ENCODE assay signal across 22 mouse cellular contexts in genomic region chr9:24341321-24341720, GRCm38 (mm10).
DNase-seq lines count a peak whose midpoint lies in the region; ATAC-seq lines count a peak whose summit lies in the region.
"Had no signal": no experiment of that assay in that cellular context is flagged by ENCODE, and none has a peak within 500 bp of the region (broad histone marks: within the 10 kb centered on the region; RNA-seq: fewer than 3 reads in every experiment).

No protein-coding gene starts in this region.

- DNase-seq in frontal cortex, adult 2 months (ENCODE audit: extremely low spot score in 1 of 2, low spot score in 1 of 2), result peak; percentile 24 to 27
- no peak for DNase-seq in frontal cortex, postnatal 36 days (ENCODE audit: low spot score in 2 of 2)
- DNase-seq in left cerebral cortex, adult 9 months (ENCODE audit: low spot score in 2 of 2), result peak; percentile 33 to 53
- DNase-seq in left cerebral cortex, postnatal 25 days (ENCODE audit: low spot score in 2 of 2), result no peak
- DNase-seq in Muller cell, postnatal 12 days (ENCODE audit: inconsistent ontology term), result peak; percentile 75
- DNase-seq in ZHBTc4 (ENCODE audit: low read depth, low spot score), result peak; percentile 58
- no peak for DNase-seq in adrenal gland, adult 18-20 months (ENCODE audit: low spot score in 2 of 2)
- DNase-seq: adrenal gland, postnatal 10 days; cerebellum, postnatal 14 days; embryo, embryonic 11 days; gastrocnemius, postnatal 25 days; heart, adult 18-20 months; heart, postnatal 14 days; kidney, adult 2 months; liver, embryonic 13.5 days; lung, embryonic 14.5 days; thymus, postnatal 25 days had no signal

- no peak for ATAC-seq in CD4-positive, CD25-positive, alpha-beta regulatory T cell, adult 4 months
- ATAC-seq: activated CD4-positive, CD25-positive, alpha-beta regulatory T cell, adult 4 months; forebrain, embryonic 14.5 days; inflammation-experienced regulatory T-cells, adult 6 months; Patski had no signal

- intact Hi-C loops in left cerebral cortex, postnatal 25 days (cut with DNase I), result no loop called here

Comparison
In these comparisons a context has a peak if more than half of its experiments do, and no peak if none do; other contexts are left out.
1. DNase-seq: peak in frontal cortex, adult 2 months (2 of 2), left cerebral cortex, adult 9 months (2 of 2), Muller cell, postnatal 12 days (single experiment) and ZHBTc4 (single experiment); none in frontal cortex, postnatal 36 days (0 of 2), left cerebral cortex, postnatal 25 days (0 of 2) and adrenal gland, adult 18-20 months (0 of 2).